Mouse (Mus musculus) cerebellum, postnatal 10 days (tissue): ENCODE data around the gene Parg.
A peak's percentile ranks its signal among the peaks of the same experiment; 100 is the strongest.
"Not testable (repeated sequence)": the region's sequence is repeated elsewhere in the genome, so short reads cannot be mapped to it uniquely, and the experiment has no call there.

Experiments used
- DNase-seq, 2 experiments: peaks; one replicate each; pipeline ENCODE4 v3.0.0; 2021; ENCODE audit warnings: mixed read lengths in 2 of 2

Gene Parg

DNA sequence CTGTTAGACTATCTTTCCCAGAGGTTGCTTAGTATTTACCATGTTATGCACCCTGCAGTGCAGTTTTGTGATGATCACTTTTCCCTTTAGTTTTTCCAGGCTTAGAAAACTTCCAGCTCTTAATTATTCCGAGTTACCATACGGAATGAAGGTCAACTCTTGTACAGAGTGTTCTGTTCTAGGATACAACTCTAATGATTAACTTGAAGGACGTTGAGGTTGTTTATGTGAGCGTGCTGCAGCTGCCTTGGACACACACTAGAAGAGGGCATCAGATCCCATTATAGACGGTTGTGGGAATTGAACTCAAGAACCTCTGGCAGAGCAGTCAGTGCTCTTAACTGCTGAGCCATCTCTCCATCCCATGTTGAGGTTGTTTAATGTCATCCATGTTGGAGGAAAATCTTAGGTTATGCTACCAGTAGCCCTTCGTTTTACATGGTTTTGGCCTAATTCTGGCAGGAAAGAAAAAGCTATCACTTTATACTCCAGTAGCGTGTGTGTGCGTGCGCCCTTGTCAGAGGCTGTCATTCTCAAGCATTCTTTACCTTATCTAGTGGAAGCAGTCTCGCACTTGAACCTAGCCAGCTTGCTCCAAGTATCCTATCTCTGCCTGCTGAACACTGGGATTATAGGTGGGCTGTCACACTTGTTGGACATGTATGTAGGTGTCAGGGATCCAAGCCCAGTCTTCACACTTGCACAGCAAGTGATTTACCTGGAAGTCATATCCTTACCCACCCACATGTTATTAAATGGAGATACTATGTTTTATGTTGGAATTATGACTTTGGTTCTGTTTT is 22.2 kb upstream of the Parg start:
- no peak for DNase-seq

DNA sequence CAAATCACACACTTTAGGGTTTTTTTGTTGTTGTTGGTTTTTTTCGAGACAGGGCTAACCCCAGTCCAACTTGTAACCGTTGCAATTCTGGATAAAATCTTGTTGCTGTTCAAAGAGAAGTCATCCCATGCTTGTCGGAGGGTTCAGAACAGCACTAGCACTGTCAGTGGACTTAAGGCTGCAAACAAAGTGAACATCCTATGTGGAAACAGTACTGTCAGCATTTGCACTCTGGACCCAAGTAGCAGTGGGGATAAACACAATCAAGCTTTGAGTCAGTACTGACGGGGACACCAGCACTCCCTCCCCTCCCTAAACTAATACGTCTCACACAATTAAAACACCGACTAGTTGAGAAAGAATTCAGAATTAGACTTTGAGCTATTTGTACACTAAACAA is 20.9 kb upstream of the Parg start:
- no peak for DNase-seq

DNA sequence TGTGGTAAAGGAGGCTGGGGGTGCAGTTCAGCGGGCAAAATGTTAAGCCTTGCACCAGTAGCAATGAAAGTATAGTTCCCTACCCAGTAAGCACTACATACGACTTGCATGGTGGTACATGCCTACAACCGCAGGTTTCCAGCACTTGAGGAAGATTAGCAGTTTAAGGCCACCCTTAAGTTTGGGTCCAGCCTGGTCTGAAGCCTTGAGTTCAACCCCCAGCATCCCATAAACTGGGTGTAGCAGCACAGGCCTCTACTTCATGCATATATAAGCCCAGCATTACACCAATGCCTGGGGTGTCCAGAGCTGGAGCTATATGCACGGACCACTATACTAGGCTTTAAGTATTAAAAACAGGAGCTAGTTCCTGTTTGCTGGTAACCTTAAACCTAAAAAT is 17.9 kb upstream of the Parg start:
- DNase-seq: no peak

DNA sequence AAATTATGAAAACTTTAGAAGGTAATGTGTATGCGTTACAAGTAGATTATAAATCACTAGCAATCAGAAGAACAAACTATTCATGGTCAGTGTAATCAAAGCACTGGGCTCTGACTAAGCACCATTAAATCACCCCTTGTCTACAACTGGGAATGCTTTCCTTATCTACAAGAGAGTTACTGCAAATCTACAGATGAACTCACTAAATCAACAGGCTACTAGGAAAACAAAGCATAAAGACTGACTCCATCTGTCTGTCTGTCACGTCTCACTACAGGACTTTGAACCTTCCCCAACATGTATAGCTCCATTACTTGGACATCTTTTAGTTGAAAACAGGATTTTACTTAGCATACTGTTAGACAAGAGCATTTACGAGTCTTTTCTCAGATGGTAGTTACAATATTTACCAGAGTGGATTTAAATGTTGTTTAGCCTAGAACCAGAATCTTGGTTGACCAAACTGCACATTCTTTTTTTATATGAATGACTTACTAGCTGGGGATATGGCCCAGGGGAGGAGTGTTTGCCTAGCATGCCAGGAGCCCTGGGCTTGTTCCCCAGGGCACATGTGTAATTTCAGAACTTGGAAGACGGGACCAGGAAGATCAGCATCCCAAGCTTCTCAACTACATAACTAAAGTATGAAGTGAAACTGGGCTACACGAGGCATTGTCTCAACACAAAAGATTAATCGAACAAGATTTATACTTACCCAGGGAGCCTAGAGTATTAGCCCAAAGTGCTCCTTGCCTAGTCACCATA is 10.9 kb upstream of the Parg start:
- no peak for DNase-seq

DNA sequence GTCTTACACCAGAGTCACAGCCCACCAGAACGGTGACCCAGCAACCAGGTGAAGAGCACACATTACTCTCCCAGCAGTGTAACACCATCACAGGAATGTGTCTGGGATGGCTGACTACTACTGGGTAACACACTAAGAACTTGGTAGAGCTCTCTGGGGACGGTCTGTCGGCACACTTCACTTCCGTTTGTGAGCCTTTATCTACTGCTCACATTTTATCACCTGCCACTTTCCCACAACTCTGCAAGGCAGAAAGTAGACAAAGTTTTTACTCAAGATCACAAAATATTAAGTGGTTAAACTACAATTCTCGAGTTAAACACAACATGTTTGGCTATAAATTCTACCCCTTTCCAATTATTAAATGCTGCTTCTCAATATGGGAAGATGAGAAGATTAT is 9.8 kb upstream of the Parg start:
- no peak for DNase-seq

DNA sequence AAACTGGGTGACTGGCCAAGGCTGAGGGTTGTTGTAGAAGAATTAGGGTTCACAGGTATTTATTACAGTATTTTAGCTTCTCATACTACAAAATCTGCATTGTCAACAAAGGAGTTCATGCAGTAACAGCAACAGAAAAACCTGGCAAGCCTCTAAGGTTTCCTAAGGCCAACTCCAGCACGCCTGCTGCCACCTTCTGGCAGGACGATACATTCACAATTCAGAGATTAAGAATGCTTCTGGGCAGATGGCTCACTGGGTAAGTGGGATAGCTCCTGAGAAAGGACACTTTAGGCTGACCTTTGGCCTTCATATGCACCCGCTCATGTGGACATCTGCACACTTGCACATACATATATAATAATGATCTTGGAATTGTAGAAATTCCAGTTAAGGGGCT is 9.3 kb upstream of the Parg start:
- DNase-seq: peak; percentile 80 to 81

DNA sequence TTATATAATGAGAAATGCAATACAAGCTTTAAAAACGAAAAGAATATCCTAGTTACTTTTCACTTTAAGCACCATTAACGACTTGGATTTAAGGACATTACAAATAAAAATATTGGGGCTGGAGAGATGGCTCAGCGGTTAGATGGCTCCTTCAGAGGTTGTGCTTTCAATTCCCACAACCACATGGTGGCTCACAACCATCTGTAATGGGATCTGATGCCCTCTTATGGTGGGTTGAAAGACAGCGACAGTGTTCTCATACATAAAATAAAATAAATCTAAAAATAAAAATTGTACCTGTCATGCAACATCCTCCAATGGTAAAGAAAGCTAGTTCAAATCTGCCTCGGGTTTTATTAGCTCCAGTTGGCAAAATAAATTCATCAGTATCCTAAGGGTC is 8.2 kb upstream of the Parg start:
- not testable (repeated sequence) for DNase-seq

DNA sequence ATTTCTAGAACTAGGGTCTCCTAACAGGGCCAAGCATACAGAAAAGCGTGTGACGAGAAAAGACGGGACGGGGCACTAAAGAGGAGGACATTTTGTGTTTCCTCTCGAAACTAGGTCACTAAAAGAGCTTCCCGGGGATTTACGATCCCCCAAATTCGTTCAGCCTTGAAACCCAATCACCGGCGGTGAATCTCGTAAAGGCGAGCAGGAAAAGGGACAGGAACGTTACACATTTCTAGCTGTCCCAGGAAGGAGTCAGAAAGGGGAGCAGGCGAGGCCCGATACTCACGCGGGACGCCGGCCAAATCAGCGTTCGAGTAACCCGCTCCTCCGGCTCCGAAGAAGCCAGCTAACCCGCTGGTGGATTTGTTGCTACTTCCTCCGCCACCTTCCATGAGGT is 395 bp upstream of the Parg start:
- no peak for DNase-seq

DNA sequence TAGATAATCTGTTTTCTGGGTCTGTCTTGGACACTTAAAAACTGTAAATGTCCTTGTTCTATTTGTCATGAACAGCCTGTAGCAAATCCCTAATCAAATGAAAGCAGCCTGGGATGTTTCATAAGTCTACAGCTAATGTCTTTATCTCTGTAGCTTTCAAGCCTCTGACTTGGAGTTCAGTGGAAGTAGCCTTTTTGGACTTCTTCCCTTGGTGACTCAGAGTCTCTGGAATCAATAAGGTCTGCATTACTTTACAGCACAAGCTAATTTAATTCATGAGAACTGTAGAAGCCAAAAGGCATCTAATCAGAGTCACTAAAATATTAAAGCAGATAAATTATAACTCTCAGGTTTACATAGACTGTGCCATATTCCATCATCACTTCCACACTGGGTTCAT is 24.9 kb downstream of the Parg start:
- no peak for DNase-seq

DNA sequence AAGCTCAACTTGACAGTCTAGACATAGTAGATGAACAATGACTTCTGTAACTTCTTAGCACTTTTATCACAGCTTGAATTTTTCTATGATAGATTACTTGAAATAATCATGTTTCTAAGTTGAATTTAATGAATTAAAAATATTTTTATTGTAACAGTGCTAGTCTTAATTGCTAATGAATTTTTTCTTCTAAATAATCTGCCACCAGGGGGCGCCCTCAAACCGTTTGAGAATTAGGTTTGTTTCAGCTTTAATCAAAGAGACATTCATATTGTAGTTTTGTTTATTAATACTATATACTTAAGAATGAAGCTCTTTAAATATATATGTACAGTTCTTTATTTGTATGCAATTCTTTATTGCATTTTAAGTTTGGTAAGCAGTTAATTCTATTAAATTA is 27.2 kb downstream of the Parg start:
- peak; percentile 78 to 88 for DNase-seq

DNA sequence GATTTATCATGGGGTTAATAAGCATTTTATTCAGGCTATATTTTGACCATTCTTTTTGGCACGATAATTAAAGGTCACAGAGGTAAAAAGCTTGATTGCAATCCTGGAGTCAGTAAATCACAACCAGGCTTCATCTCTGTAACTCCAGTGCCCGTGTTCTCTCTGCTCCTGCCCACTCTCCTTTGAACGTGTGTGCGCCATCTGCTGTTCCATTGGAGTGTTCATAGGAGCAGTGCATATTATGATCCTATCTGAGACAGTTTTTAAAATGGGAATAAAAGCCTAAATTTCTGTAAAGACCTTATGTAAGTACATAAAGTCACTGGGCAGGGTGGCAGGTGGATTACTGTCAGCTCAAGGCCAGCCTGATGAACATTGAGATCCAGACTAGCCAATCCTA is 40.7 kb downstream of the Parg start:
- DNase-seq: no peak

DNA sequence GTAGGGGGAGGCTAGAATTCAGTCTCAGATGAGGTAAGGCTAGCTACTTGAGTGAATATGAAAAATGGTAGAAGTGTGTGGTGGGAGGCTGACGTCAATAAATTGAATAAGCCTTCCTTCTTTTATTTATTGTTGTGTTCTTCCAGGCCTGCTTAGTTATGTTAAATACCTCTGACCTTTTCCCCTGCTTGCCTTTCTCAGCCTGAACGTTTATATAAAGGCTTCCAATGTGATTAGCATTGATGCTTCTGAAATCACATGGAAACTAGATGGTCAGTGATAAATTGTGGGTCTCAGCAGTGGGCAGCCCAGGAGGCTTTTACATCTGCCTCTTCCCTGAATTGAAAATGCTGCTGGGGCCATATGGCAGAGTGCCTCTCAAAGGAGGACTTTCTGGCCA is 44.3 kb downstream of the Parg start:
- no peak for DNase-seq

DNA sequence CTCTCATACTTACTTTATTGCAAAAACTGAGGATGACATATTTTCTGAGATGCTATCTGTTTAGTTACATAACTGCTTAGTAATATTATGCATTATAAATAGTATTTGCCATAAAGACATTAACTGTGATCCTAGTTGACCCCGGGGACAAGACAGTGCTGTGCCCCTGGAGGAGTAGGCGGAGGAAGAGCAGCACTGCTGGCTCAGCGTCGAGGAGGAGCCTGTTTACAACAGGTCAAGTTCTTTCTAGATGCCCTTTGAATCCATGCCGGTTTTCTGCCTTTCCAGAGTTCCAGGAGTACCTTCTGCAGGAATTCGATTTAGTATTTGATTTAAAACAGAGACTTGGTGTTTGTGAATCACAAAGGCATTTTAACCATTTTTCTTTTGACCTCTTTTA is 47.9 kb downstream of the Parg start:
- DNase-seq: no peak

DNA sequence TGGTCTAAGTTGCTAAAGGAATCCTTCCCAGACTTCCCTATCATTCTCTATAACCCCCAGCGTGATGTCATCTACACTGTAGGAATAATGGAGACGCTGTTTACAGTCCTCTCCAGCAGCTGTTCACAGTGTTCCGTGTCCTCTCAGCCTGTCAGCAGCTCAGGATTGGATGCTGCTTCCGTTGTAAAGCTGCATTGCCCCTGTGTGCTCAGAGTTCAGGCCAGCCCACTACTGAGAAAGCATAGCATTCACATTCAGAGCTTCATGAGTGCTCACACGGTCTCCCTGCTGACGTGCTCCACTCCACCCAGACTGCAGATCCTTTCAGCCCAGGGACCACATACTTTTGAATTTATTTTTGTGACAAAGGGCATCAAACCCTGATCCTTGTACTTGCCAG is 59.1 kb downstream of the Parg start:
- DNase-seq: no peak

DNA sequence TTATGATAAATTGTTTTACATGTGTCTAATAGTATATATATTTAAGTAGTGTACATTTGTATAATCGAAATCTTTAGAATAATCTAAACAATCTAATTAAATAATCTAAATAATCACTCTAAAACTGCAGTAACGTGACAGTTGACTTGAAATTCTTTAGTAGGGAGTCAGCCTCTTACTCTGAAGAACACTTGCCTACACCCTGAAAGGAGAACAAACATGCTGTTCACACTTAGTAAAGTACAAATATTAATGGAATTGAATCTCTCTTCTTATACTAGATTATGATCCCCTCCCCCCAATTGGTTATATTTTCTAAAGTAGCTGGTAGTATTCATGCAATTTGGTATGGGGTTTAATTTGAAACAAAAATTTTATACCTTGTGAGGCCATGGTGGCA is 60.0 kb downstream of the Parg start:
- DNase-seq: no peak

DNA sequence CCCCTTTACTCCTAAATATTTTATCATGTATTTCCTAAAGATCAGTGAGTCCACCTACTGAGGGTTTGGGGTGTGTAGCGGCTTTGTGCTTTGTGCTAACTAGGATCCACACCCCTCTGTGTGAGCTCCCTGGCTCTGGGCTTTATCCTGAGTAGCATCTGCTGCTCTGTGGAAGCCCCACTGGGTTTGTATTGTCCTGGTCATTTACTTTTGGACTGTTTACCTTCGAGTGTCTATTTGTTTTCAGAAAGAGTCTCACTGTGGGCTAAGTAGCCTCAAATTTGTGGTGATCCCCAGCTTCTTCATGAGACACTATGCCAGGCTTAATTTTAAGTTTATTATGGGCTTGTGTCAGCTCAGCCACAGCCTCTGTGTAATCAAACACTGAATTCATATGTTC is 67.2 kb downstream of the Parg start:
- DNase-seq: peak; percentile 5 to 11

DNA sequence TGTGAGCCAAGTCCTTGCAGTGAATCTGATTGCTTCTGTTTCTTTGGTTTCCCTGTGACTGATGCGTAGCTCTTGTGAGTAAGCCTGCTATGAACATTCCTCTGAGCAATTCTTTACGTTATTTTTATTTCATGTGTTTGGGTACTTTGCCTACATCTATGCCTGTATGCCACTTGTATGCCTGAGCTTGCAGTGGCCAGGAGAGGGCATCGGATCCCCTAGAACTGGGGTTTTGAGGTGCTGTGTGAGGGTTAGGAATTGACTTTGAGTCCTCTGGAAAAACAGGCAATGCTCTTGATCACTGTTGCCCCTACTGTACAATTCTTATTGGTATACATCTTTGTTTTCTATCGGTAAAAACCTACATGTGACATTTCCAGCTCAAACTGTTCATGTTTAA is 67.8 kb downstream of the Parg start:
- DNase-seq: peak; percentile 53 to 57

DNA sequence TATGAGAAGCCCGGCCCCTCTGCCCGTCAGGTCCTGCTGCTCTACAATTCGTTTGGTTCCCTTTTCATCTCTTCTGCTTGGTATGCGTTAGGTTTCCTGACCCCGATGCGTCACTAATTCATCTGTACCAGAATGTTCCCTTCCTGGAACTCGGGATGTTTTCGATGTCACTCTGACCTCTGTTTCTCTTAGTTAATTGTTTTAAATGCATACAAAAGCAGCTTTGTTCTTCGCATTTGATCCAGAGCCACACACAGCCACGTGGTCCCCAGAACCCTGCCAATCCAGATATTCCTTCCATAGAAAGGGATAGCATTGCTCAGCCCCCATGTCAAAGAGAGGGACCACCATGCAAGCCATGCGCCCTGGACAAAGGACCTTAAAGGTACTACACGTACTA is 99.9 kb downstream of the Parg start:
- peak in 1 of 2 experiments; percentile 18 for DNase-seq

DNA sequence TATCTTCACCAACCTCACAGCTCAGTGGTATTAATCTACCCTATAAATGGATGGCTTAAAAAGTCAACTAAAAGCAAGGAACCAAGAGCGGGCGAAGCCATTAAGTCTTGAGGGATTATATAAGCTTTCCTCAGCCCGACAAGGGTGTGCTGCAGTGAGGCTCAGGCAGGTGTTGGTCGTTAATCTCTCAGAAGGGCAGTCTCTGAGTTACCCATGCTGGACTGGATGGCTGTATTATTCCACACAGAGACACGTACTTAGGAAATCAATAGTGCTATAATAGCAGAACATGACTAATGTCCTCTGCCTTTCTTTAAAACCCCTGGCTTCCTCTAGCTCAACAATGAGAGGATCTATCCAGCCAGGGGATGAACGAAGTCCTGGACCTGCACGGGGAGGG is 100.7 kb downstream of the Parg start:
- DNase-seq: no peak

DNA sequence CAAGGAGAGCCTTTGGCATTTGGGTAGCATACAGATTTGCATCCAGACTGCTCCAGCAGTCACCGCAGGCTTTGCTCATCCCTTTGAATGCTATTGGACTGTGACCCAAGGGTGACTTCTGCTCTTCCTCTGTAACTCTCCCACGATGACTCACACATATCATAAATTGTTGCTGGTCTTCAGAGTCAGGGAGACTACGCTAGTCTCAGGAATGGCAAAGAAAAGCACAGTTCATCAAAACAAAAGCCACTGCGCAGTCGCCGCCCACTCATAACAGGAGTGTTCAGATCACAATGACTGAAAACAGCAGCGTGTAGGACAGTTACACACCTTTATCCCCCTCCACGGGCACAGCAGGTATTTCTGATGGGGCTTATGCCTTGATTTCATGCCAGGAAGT is 103.2 kb downstream of the Parg start:
- DNase-seq: no peak

DNA sequence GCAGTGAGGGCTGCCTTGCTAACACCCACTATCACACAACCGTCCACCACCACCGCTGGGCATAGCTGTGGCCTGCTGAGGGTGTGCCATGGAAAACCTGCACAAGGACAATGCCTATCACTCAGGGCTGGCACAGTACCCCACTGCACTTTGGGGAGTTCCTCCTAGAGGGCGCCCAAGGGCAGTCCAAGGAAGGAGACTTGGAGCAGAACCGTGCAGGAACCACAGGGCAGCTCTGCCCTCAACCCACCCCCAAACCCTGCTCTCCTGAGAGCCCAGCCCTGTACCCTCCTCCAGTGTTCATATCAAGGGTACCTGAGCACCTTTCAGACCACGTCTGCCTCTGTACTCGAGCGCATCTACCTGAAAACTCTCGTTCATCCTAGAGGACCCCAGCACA is 108.1 kb downstream of the Parg start:
- DNase-seq: peak; percentile 94 to 95

DNA sequence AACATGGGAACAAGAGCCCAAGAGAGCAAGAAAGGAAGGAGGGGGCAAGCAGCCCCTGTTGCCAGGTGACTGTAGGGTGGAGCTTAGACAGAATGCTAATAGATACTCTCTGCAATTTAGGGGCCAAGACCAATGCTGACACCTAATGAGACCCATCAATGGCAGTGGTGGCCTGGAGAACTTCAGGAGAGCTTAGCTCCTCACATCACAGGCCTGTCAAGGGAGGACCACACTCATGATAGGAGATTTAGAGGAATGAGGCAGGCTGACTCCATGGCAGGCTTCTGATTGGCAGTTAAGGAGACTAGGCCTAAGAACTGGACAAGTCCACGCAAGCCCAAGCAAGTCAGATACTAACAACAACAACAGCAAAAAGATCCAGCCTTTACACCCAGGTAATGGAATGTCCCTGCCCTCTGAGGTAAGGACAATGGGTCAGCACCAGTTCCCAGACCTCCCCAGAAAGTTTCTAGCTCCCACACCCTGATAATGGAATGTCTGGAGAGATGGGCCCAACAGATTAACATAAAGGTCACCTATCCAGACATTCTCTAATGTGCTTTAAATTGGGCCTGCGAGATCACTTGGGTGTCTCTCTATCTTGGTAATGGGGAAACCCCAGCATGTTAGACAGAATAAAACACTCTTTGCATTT is 109.8 kb downstream of the Parg start:
- no peak for DNase-seq

DNA sequence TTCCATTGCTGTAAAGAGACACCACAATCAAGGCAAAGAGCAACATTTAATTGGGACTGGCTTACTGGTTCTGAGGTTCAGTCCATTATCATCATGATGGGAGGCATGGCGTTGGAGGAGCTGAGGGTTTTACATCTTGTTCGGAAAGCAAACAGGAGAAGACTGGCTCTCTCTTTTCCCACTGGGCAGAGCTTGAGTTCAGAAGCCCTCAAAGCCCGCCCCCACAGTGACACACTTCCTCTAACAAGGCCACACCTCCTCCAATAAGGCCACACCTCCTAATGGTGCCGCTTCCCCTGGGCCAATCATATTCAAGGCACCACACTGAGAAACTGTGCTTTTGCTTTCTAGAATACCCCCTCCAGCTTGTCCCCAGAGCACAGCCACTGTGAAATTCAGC is 116.1 kb downstream of the Parg start:
- DNase-seq: no peak
